Comparison of ENCODE assay signal across 10 mouse cellular contexts in the genomic region with DNA sequence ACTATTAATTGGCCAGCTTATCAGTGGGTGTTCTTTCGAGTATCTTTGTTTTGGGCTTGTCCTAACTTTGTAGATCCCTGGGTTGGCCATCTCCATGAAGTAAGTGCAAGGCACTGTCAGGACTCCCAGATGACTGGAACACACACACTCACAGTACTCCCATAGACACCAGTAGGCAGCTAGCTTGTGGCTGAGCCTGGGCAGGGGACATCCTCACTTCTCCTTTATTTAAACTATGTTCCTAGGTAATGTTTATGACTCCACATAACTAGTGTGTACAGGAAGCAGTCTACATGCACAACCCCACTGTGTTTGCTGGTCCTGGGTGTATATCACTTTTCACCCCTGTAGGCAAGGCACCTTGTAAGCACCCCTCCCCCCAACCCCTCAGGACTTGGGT. TPM values are rescaled to one million over a fixed set of nuclear protein-coding genes. Genes with fewer than 3 reads are reported as not detected.
A peak's percentile ranks its signal among the peaks of the same experiment; 100 is the strongest.
DNase-seq lines count a peak whose midpoint lies in the region; ATAC-seq and TF ChIP-seq lines count a peak whose summit lies in the region.
"Had no signal": no experiment of that assay in that cellular context is flagged by ENCODE, and none has a peak within 500 bp of the region (broad histone marks: within the 10 kb centered on the region; RNA-seq: fewer than 3 reads in every experiment).

No protein-coding gene starts in this region.

- H3K27ac ChIP-seq in heart, embryonic 15.5 days, result peak overlapping the region; percentile 76
- no peak overlapping the region for H3K27ac ChIP-seq in cortical plate, adult 2 months (ENCODE audit: insufficient read depth, low read length)
- H3K27ac ChIP-seq in hindbrain, embryonic 14.5 days, result peak overlapping the region; percentile 77; the same call in 1 of the 2 replicates
- H3K27ac ChIP-seq in midbrain, embryonic 15.5 days, result peak overlapping the region; percentile 69; the same call in 1 of the 2 replicates

- ATAC-seq in heart, embryonic 15.5 days (replicated peaks; ENCODE audit: insufficient number of reproducible peaks, insufficient read depth, low FRiP score, low read depth), result no peak
- ATAC-seq in hindbrain, embryonic 14.5 days (ENCODE audit: low FRiP score), result no peak
- no peak for ATAC-seq in midbrain, embryonic 15.5 days (replicated peaks)

- no peak for TF ChIP-seq CTCF in cortical plate, adult 2 months (IDR thresholded peaks at IDR 0.05; ENCODE audit: extremely low read depth, insufficient read depth, low read length)

- no peaks in the 10 kb centered on the region for H3K9me3 ChIP-seq in heart, embryonic 15.5 days (replicated peaks)
- no peaks in the 10 kb centered on the region for H3K9me3 ChIP-seq in hindbrain, embryonic 14.5 days (ENCODE audit: control insufficient read depth, low read length)
- no peaks in the 10 kb centered on the region for H3K9me3 ChIP-seq in midbrain, embryonic 15.5 days

- no peak for TF ChIP-seq POLR2A in cortical plate, adult 2 months (IDR thresholded peaks at IDR 0.05; ENCODE audit: extremely low read depth, insufficient read depth, low read length)

- no peaks in the 10 kb centered on the region for H3K27me3 ChIP-seq in heart, embryonic 15.5 days
- no peaks in the 10 kb centered on the region for H3K27me3 ChIP-seq in hindbrain, embryonic 14.5 days (ENCODE audit: control insufficient read depth, insufficient read depth, low read length)
- no peaks in the 10 kb centered on the region for H3K27me3 ChIP-seq in midbrain, embryonic 15.5 days (replicated peaks)

- H3K9ac ChIP-seq in heart, embryonic 15.5 days, result no peak overlapping the region
- peak overlapping the region; percentile 58; the same call in 1 of the 2 replicates for H3K9ac ChIP-seq in hindbrain, embryonic 14.5 days
- H3K9ac ChIP-seq in midbrain, embryonic 15.5 days, result peak overlapping the region; percentile 55; the same call in 1 of the 2 replicates

- peak overlapping the region; percentile 71 for H3K4me2 ChIP-seq in heart, embryonic 15.5 days
- H3K4me2 ChIP-seq in hindbrain, embryonic 14.5 days (replicated peaks), result peak overlapping the region; percentile 69
- peak overlapping the region; percentile 78 for H3K4me2 ChIP-seq in midbrain, embryonic 15.5 days

- H3K4me1 ChIP-seq in heart, embryonic 15.5 days (replicated peaks), result peaks cover 4% of the 10 kb centered on the region; the same call in 1 of the 2 replicates
- H3K4me1 ChIP-seq in cortical plate, adult 2 months (ENCODE audit: control insufficient read depth, insufficient read depth, low read length), result no peaks in the 10 kb centered on the region; the same call in 1 of the 2 replicates
- 0 out of 2 replicates have a peak, but pooled peaks cover 6% of the 10 kb centered on the region for H3K4me1 ChIP-seq in hindbrain, embryonic 14.5 days (replicated peaks; ENCODE audit: control insufficient read depth, insufficient read depth, low read length)
- peaks cover 6% of the 10 kb centered on the region; the same call in 1 of the 2 replicates for H3K4me1 ChIP-seq in midbrain, embryonic 15.5 days

- H3K36me3 ChIP-seq in heart, embryonic 15.5 days, result no peaks in the 10 kb centered on the region
- no peaks in the 10 kb centered on the region for H3K36me3 ChIP-seq in hindbrain, embryonic 14.5 days (replicated peaks; ENCODE audit: control insufficient read depth, insufficient read depth)
- no peaks in the 10 kb centered on the region for H3K36me3 ChIP-seq in midbrain, embryonic 15.5 days (replicated peaks)

- no peak for DNase-seq in heart, postnatal 4 days
- no peak for DNase-seq in hindbrain, embryonic 14.5 days (ENCODE audit: low spot score)
- no peak for DNase-seq in right cerebral cortex, postnatal 36 days (ENCODE audit: low spot score in 2 of 2)
- no peak for DNase-seq in urinary bladder, adult 2 months (ENCODE audit: low spot score)
- no peak for DNase-seq in right cerebral cortex, postnatal 10 days (ENCODE audit: low spot score in 2 of 2)

- peak overlapping the region; percentile 72 for H3K4me3 ChIP-seq in heart, embryonic 15.5 days
- peak overlapping the region; percentile 45; the same call in 1 of the 2 replicates for H3K4me3 ChIP-seq in cortical plate, adult 2 months (ENCODE audit: insufficient read depth, low read length)
- H3K4me3 ChIP-seq in hindbrain, embryonic 14.5 days (replicated peaks; ENCODE audit: low read length), result peak overlapping the region; percentile 63
- peak overlapping the region; percentile 65 for H3K4me3 ChIP-seq in midbrain, embryonic 15.5 days

- WGBS in heart, embryonic 15.5 days, result 28% methylated on average over 1 of the region's 1 CpGs
- WGBS in hindbrain, embryonic 14.5 days, result 45% methylated on average over 1 of the region's 1 CpGs
- WGBS in midbrain, embryonic 15.5 days, result 50% methylated on average over 1 of the region's 1 CpGs

RNA-seq across cellular contexts. Expression of a gene that starts 0.5 kb away (rescaled TPM):
- 2.2 and 3.5 TPM in 2 replicates for polyA plus RNA-seq in heart, embryonic 15.5 days (2015; fragmentation: Nextera tagmentation; extraction: Ambion mirVana)
- total RNA-seq in heart, postnatal 4 days (2021), result 10 to 100 TPM; 18.8 to 20.9 TPM
- 2.4 and 2.5 TPM in 2 replicates for polyA plus RNA-seq in cortical plate, adult 2 months (2012; rRNA removed)
- 2.1 and 2.5 TPM in 2 replicates for polyA plus RNA-seq in hindbrain, embryonic 14.5 days (2014; fragmentation: Nextera tagmentation; extraction: Ambion mirVana)
- polyA plus RNA-seq in midbrain, embryonic 15.5 days (2015; fragmentation: Nextera tagmentation; extraction: Ambion mirVana), result 1.9 and 2.1 TPM in 2 replicates
- polyA plus RNA-seq in urinary bladder, adult 2 months (2012; rRNA removed), result 3.2 and 4.3 TPM in 2 replicates
- total RNA-seq: MEL had no signal
- polyA plus RNA-seq: erythroblast, embryonic 14.5 days had no signal
